Mouse (Mus musculus) kidney, postnatal 36 days (tissue): ENCODE data around the gene Sox11.

ENCODE experiments used
- DNase-seq, 2 experiments: peaks; one replicate each; pipeline ENCODE4 v3.0.0; 2021 to 2022; ENCODE audit warnings: mixed read lengths in 2 of 2

Sox11 gene

DNA sequence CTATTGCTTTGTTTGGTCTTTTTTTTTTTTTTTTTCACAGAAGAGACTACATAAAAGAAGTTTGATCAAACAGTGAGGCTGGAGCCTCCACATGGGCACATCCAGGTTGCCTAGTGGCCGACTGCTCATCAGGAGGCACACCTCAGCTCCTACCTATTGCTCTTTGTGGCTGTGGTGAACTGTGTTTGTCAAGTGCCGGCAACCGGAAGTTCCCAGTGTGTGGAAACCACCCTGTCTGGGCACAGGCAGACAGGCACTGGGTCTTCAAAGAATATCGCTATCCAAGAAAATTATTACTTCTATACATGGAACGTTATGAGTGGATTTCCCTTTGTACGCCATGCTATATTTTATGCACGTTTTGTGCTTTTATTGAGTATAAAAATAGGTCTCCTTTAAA is 6.0 kb downstream of the Sox11 start:
- DNase-seq: no peak

DNA sequence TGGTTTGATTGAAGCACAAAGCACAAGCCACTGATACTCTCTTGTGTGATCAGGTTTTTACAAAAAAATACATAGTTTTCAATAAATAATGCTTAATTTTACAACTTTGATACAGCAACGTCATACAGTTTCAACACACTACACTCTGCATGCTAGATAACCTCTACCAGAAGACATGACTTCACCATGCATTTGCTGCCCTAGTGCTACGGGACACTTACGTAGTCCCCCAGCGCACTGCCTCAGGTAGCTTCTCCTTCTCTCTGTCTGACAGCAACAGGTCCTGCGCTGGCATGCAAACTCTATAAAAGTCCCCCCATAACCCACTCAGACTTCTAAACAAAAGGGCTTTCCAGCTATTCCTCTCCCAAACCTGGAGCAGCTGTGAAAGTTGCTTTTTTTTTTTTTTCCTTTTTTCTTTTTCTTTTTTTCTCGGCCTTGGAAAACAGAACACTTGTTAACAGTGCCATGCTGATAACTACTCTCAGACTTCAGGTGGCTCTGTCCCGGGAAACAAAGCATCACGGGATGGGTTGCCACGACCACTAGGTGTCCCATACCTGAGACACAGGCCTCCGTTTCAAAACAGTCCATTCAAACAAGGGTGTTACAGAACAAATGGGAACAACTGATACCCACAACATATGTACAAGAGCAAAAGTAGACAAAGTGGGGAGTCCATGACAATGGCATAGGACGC is 6.9 kb downstream of the Sox11 start:
- no peak for DNase-seq

DNA sequence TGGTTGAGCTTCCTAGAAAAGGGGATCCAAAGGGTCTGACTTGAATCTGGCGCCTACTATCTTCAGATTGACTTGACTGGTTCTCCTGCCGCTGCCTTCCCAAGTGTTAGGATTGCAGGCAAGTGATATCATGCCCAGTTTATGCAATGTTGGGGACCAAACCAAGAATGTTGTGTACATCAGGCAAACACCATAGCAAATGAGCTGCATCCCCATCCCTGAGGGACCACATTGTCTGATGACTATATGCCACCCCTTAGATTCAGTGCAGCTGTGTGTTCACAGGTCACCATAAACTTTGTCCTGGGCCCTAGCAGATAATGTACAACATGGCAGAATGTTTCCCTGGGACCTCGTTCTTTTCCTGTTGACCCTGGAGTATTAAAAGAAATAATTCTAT is 8.8 kb downstream of the Sox11 start:
- no peak for DNase-seq

DNA sequence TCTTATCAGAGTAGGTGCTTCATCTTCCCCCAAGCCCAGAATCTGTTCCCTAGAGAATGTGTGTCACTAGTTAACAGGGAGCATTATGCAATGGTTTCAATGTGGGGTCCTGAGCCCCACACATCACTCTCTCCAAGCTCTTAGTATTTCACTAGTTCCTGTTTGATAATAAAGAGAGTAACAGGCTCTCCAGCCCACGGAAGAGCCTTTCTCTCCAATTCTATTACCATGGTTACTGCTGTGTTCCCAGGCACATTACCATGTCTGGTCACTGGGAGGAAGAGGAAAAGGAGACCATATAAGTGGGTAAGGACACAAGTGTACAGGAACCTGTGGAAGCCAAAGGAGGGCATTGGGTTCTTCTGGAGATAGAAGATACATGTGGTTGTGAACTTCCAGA is 19.0 kb downstream of the Sox11 start:
- no peak for DNase-seq

DNA sequence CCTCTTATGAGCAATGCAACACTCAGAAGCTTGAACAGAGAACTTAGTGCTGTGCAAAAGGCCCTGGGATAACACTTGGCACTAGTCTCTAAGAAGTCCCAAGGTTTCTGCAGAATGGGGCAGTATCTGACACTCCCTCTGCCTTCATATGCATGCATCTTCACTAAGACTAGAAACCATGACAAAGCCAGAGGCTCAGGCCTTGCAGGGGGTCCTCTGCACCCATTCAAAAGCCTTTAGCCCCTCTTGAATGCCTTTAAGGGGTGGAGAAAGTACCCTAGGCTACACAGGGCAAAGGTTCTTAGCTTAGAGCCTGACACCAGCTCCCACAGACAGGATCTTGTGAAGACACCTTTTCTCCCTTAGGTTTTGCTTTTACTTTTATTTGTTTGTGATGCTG is 21.7 kb downstream of the Sox11 start:
- DNase-seq: no peak

DNA sequence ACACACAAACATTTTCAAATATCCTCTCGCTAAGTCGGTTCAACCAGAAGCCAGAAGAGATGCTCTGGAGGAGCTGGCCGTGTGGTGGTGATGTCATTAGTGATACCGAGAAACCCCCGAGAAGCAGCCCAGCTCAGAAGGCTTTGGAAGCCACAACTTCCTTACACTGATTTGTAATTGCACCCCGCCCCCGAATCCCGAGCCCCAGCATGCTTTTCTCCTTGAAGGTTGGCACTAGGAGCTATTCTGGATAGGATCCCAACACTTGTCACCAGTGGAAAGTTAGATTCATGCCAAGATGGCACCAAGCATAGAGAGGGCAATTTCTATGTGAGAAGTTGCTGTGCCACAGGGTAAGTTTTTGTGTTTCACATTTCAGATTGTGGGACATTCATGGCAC is 29.4 kb downstream of the Sox11 start:
- DNase-seq: no peak

DNA sequence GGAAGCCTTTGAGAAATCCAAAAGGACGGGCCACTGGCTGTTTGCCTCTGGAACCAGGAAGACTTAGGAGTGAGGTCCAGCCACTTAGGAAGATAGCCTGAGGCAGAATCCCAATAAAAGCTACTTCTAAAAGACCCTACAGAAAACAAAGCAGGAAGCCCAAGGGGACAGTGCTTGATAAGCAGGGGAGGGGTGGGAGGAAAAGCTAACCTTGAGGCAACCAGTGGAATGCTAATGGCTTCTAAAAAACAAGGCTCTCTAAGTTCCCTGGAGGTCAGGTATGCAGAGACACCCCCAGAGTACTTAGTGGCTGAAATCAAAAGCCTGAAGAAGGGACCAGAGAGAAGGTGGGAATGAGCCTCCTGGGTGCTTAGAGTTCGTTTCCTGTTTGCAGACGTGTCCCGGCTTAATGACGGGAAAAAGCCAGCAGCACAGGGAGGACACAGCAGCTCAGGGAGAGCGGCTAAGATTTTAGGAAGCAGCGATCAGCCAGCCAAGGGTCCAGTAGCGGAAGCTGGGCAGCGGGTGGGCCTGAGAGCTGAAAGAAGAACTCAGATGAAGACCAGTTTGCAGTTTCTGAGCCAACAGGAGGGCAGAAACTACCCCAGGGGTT is 30.4 kb downstream of the Sox11 start:
- no peak for DNase-seq

DNA sequence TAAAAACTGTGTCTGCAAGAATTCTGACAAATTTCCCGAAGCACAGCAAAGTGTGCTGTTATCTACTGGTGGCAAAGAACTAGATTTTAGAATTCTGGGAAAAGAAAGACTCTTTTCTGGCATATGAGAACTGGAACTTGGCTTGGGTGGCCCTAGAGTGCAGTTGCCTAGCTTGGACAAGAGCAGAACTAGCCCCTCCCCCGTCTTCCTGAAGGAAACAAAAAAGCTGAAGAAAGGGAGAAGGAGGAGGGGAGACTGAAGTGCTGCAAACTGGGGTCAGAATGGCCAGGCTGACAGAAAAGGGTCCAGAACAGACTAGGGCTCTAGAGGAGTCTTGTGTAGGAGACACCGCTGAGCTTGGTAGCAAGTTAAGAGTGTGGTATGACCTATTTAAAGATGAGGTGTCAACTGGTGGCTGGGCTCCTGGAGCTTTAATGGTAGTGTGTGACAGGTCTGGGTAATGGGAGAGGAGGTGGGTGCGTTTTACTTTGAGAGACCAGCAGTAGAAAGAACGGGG is 31.0 kb downstream of the Sox11 start:
- no peak for DNase-seq

DNA sequence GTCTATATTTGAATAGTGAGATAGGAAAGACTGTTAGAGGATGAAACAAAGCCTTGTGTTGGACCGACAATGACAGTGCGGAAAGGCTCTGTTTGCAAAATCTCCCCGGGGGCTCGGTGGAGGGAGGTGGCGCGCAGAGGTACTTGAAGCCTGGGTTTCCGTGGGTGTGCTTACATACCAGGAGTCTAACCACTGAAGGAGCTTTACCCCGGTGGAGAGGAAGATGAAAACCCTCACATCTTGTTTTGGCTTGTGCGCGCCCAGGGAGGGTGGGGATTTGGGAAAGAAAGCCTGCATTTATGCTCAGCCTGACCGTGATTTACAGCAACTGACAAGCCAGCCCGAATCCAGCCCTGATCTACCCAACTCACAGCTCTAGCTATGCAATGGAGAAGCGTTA is 31.7 kb downstream of the Sox11 start:
- DNase-seq: no peak

DNA sequence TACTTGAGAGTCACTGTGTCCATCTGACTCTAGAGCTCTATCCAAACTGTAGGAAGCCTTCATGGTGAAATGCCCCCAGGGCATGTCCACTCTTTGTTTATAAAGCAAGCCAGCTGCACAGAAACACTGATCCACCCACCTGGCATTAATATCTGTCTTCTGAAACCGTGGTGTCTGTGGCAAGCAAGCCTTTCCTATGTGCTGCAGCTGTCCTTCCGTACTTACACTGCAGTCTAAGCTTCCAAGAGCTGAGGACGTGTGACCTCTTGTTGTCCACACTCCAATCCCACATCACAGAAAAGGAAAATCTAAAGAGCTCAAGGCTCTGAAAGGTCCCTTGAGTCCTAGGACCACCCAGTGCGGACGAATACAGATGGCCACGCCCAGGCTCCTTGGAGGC is 32.4 kb downstream of the Sox11 start:
- no peak for DNase-seq

DNA sequence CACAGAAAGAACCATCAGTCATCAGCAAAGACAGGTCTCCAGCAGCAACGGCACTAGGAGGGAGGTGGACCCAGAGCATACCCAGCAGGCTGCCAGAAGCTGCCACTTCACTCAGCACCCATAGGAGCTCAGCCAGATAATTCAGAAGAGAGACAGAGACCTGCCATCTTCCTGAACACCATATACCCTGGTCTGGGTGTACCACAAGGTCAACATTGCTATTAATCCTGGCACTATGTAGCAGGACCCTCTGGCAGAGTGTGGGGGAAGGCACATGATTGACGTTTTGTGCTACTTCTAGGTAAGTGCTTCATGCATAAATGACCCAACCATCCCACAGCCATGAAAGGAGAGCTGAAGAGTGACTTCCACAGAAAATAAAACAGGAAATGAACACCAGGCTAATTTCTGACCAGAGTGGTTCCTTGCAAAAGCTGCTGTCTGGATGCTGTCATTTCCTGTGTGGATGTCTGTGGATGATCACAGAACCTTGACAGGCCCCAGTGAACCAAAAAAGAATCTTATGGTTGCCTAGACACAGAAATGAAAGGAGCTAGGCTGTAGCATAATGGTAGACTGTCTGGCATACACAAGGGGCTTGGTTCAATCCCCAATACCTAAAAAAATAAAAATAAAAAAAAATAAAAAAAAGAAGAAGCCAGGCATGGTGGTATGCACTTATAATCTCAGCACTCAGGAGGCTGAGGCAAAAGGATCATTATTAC is 37.5 kb downstream of the Sox11 start:
- no peak for DNase-seq

DNA sequence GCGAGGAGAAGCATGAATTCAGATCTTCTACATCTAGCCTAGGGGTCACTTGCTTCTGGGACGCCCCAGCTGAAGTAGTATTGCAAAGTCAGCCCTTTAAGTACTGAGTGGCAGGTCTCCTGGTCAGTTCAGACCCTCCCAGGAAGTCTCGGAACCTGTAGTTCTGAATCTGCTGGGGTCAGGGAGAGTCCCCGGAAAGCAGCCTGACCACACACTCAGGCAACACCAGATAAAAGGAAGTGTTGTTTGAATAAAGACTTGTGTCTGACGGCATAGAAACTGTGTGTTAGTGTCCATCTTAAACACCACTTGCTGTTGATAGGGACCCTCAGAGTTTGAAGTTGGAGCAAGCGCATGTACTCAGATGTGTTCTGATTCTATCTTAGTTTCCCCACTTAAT is 39.2 kb downstream of the Sox11 start:
- no peak for DNase-seq

DNA sequence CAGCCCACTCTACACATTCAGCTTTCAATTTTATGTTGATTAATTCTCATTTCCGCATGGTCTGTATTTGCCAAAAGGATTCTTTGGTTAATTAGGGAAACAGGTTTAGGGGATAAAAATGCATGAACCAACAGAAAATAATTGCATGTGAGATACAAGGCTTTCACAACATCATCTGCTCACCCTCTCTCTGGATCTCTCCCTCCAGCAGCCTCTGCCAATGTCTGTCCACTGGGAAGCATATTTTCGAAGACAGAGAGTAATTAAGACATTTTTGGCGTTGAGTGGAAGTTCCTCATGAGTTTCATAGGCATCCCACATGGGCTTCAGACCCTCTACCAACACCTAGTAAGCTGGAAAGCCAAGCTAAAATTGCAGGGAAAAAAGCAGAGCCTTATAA is 43.7 kb downstream of the Sox11 start:
- DNase-seq: no peak

DNA sequence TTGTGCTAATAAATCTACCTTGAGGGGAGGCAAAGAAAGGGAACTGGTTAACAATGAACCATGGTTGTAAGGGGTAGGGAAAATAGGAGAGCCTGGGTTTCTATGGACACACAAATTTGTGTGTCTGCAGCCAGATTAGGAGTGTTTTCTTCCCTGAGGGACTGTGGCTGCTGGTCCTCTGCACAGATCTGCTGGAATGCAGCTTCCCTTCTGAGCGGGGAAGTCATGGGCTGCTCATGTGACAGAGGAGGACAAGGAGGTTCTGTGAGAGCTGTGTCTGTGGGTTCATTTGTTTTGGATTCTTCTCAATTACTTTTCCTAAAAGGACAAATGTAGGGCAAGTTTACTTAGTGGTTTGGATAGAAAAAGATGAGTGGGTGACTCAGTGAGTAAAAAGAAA is 48.2 kb downstream of the Sox11 start:
- DNase-seq: peak in 1 of 2 experiments; percentile 3

DNA sequence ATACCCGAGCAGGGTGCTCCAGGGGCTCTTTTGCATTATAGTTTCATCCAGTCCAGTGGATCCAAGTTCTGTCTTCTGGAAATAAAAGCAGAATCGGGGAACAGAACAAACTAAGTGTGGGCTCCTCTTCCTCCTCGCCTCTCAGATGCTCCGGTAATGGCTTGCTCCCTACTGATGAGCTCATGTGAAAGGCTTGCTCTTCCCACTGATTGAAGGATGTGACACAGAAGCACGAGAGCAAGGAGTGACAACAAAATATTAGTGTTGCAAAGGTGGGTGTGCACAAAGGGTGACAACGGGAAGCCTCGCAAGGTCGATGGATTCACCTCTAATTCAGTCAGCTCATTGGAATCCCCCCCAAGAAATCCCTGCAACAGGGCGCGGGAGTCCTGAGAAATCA is 48.6 kb downstream of the Sox11 start:
- DNase-seq: no peak

DNA sequence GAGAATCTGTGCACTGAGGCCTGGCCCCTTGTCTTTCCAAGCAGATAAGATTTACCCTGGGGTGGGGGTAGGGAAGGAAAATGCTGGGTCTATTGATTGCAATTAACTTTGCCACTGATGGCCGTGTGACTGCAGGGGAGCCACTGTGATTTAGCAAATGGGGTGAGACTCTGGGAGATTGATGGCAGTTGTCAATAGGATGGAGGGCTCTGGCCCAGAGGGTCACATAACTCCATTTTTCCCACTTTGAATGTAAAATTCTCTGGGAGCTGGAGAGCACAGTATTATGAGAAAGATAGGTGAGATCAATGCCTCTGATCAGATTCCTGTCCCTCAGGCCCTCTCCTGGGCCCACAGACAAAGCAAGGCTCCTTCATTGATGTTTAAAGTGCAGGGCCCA is 49.2 kb downstream of the Sox11 start:
- DNase-seq: no peak
